Mouse (Mus musculus) kidney, embryonic 14.5 days (tissue): Measurements from ENCODE around the gene Vill. TPM values are rescaled to one million over a fixed set of nuclear protein-coding genes. Genes with fewer than 3 reads are reported as not detected.

Source experiments
- ATAC-seq: fragments of 200-750 bp; cut with Nextera tagmentation; 2 replicates; pipeline ENCODE4 v1.8.0; 2017; ENCODE audit warnings: moderate number of reproducible peaks, mild to moderate bottlenecking, moderate TSS enrichment, moderate library complexity; ENCODE audit not compliant: low FRiP score, low TSS enrichment
- H3K27ac ChIP-seq: fragments of 300-500 bp; sonication (generic); 2 replicates; pipeline ENCODE4 v1.5.1; 2014; ENCODE audit warnings: low read depth, mild to moderate bottlenecking, low read length, moderate library complexity, mixed read lengths
- H3K27me3 ChIP-seq: fragments of 300-500 bp; sonication (generic); 2 replicates; pipeline ENCODE4 v1.6.1; 2014; ENCODE audit warnings: mild to moderate bottlenecking, low read length; ENCODE audit not compliant: control insufficient read depth, insufficient read depth
- H3K36me3 ChIP-seq: fragments of 300-500 bp; sonication (generic); 2 replicates; pipeline ENCODE4 v1.6.1; 2014; ENCODE audit warnings: low read length, mixed read lengths; ENCODE audit not compliant: control insufficient read depth, insufficient read depth
- H3K4me1 ChIP-seq: fragments of 300-500 bp; sonication (generic); 2 replicates; pipeline ENCODE4 v1.6.1; 2014; ENCODE audit warnings: low read length, mixed read lengths; ENCODE audit not compliant: control insufficient read depth, insufficient read depth
- H3K4me2 ChIP-seq: fragments of 300-500 bp; sonication (generic); replicated peaks from 2 replicates; pipeline ENCODE4 v1.6.1; 2014; ENCODE audit warnings: low read depth, mild to moderate bottlenecking, low read length
- H3K4me3 ChIP-seq: fragments of 300-500 bp; sonication (generic); 2 replicates; pipeline ENCODE4 v1.5.1; 2014; ENCODE audit warnings: mild to moderate bottlenecking, low read length
- H3K9ac ChIP-seq: fragments of 300-500 bp; sonication (generic); 2 replicates; pipeline ENCODE4 v1.6.1; 2014; ENCODE audit warnings: low read depth, mild to moderate bottlenecking, low read length, moderate library complexity
- H3K9me3 ChIP-seq: fragments of 300-500 bp; sonication (generic); 2 replicates; pipeline ENCODE4 v1.6.1; 2016; ENCODE audit warnings: low read length; ENCODE audit not compliant: control insufficient read depth
- WGBS: fragments of 180-500 bp; shearing (Covaris S2); extraction: QIAGEN DNeasy Blood & Tissue Kit; methylation state at CpG from one replicate; pipeline ENCODE4 v1.1.7; 2014; 5-methylcytosine and 5-hydroxymethylcytosine counted together
- polyA plus RNA-seq: library from polyadenylated mRNA; unstranded; fragments of >200 nt; fragmentation: Nextera tagmentation; extraction: Ambion mirVana; gene quantifications from 2 replicates; pipeline ENCODE4 v1.2.1, GENCODE M21; 2014

Gene Vill
- polyA plus RNA-seq, 1 experiment from 2014 or later, result 40.4 TPM

- Histone ChIP-seq H3K4me1 (peaks cover 27% of the 10 kb centered on the region; the same call in 1 of the 2 replicates), H3K27me3 (no peaks in the 10 kb centered on the region), H3K9ac (no peak overlapping the region), H3K4me3 (no peak overlapping the region), H3K4me2 (no peak overlapping the region), H3K27ac (no peak overlapping the region; the same call in 1 of the 2 replicates), H3K36me3 (no peaks in the 10 kb centered on the region), H3K9me3 (no peaks in the 10 kb centered on the region)
- WGBS, result 60% methylated on average over 2 of the region's 2 CpGs
- ATAC-seq, result no peak
Measured at GRCm38 (mm10) chr9:119051158-119051557, 1.4 kb upstream of the Vill start.

- H3K36me3 ChIP-seq, result no peaks in the 10 kb centered on the region
- H3K4me3 ChIP-seq, result no peak overlapping the region
- no peak overlapping the region for H3K9ac ChIP-seq
- H3K4me1 ChIP-seq, result peaks cover 27% of the 10 kb centered on the region; the same call in 1 of the 2 replicates
- WGBS, result 74% methylated on average over 9 of the region's 9 CpGs
- peak overlapping the region; percentile 67 for H3K4me2 ChIP-seq
- no peaks in the 10 kb centered on the region for H3K9me3 ChIP-seq
- H3K27ac ChIP-seq, result no peak overlapping the region
- no peaks in the 10 kb centered on the region for H3K27me3 ChIP-seq
- ATAC-seq, result no peak
Measured at GRCm38 (mm10) chr9:119053964-119054576, 1.5 kb downstream of the Vill start.

- Histone ChIP-seq H3K9me3 (no peaks in the 10 kb centered on the region), H3K4me2 (no peak overlapping the region), H3K27me3 (no peaks in the 10 kb centered on the region), H3K4me1 (peaks cover 27% of the 10 kb centered on the region; the same call in 1 of the 2 replicates), H3K4me3 (no peak overlapping the region), H3K9ac (no peak overlapping the region), H3K36me3 (no peaks in the 10 kb centered on the region), H3K27ac (no peak overlapping the region)
- no peak for ATAC-seq
- WGBS, result 88% methylated on average over 4 of the region's 4 CpGs
Measured at GRCm38 (mm10) chr9:119055336-119055735, 2.8 kb downstream of the Vill start.

GRCm38 (mm10) chr9:119058245-119058644, 5.7 kb downstream of the Vill start:
- 85% methylated on average over 7 of the region's 7 CpGs for WGBS
- Histone ChIP-seq H3K4me2 (no peak overlapping the region), H3K4me1 (peaks cover 9% of the 10 kb centered on the region; the same call in 1 of the 2 replicates), H3K9ac (no peak overlapping the region), H3K4me3 (no peak overlapping the region), H3K27me3 (no peaks in the 10 kb centered on the region), H3K36me3 (no peaks in the 10 kb centered on the region), H3K27ac (no peak overlapping the region), H3K9me3 (no peaks in the 10 kb centered on the region)
- no peak for ATAC-seq

- ATAC-seq, result no peak
- Histone ChIP-seq H3K9me3 (no peaks in the 10 kb centered on the region), H3K36me3 (no peaks in the 10 kb centered on the region), H3K4me1 (peaks cover 9% of the 10 kb centered on the region; the same call in 1 of the 2 replicates), H3K27me3 (no peaks in the 10 kb centered on the region), H3K9ac (no peak overlapping the region), H3K4me2 (no peak overlapping the region), H3K4me3 (no peak overlapping the region), H3K27ac (no peak overlapping the region)
- WGBS, result 89% methylated on average over 10 of the region's 10 CpGs
Measured at GRCm38 (mm10) chr9:119060701-119061100, 8.1 kb downstream of the Vill start.

GRCm38 (mm10) chr9:119063036-119063644, 10.6 kb downstream of the Vill start:
- peaks cover 9% of the 10 kb centered on the region; the same call in 1 of the 2 replicates for H3K4me1 ChIP-seq
- H3K27me3 ChIP-seq, result no peaks in the 10 kb centered on the region
- peak; percentile 1; the same call in 1 of the 2 replicates for ATAC-seq
- H3K4me3 ChIP-seq, result no peak overlapping the region
- H3K36me3 ChIP-seq, result no peaks in the 10 kb centered on the region
- H3K27ac ChIP-seq, result no peak overlapping the region
- 30% methylated on average over 19 of the region's 19 CpGs for WGBS
- H3K9me3 ChIP-seq, result no peaks in the 10 kb centered on the region
- no peak overlapping the region for H3K9ac ChIP-seq
- H3K4me2 ChIP-seq, result no peak overlapping the region

- Histone ChIP-seq H3K36me3 (no peaks in the 10 kb centered on the region), H3K4me3 (no peak overlapping the region), H3K9ac (no peak overlapping the region), H3K9me3 (no peaks in the 10 kb centered on the region), H3K4me1 (peaks cover 9% of the 10 kb centered on the region; the same call in 1 of the 2 replicates), H3K4me2 (no peak overlapping the region), H3K27ac (no peak overlapping the region), H3K27me3 (no peaks in the 10 kb centered on the region)
- no peak for ATAC-seq
- 63% methylated on average over 4 of the region's 4 CpGs for WGBS
Measured at GRCm38 (mm10) chr9:119064296-119064695, 11.7 kb downstream of the Vill start.

GRCm38 (mm10) chr9:119067601-119068000, 15.0 kb downstream of the Vill start:
- 2% methylated on average over 6 of the region's 6 CpGs for WGBS
- no peaks in the 10 kb centered on the region for H3K27me3 ChIP-seq
- H3K4me2 ChIP-seq, result no peak overlapping the region
- no peak overlapping the region for H3K4me3 ChIP-seq
- no peak overlapping the region for H3K27ac ChIP-seq
- peaks cover 9% of the 10 kb centered on the region; the same call in 1 of the 2 replicates for H3K4me1 ChIP-seq
- 0 out of 2 replicates have a peak, but pooled peaks cover 8% of the 10 kb centered on the region for H3K36me3 ChIP-seq
- no peak overlapping the region for H3K9ac ChIP-seq
- ATAC-seq, result peak; percentile 32; the same call in 1 of the 2 replicates
- H3K9me3 ChIP-seq, result no peaks in the 10 kb centered on the region

GRCm38 (mm10) chr9:119068266-119068665, 15.7 kb downstream of the Vill start:
- peaks cover 9% of the 10 kb centered on the region; the same call in 1 of the 2 replicates for H3K4me1 ChIP-seq
- ATAC-seq, result no peak
- WGBS, result 84% methylated on average over 11 of the region's 11 CpGs
- H3K27ac ChIP-seq, result no peak overlapping the region
- H3K4me2 ChIP-seq, result no peak overlapping the region
- no peak overlapping the region for H3K4me3 ChIP-seq
- 0 out of 2 replicates have a peak, but pooled peaks cover 8% of the 10 kb centered on the region for H3K36me3 ChIP-seq
- H3K27me3 ChIP-seq, result no peaks in the 10 kb centered on the region
- H3K9ac ChIP-seq, result no peak overlapping the region
- H3K9me3 ChIP-seq, result no peaks in the 10 kb centered on the region
